Mouse (Mus musculus) embryonic facial prominence, embryonic 14.5 days (tissue): ENCODE measurements at regions not wholly inside any gene's neighbourhood (a gene's known extent, or its start where the extent isn't known, plus 50 kb on each side); places are given as distances from the start of the nearest gene placed in this dataset.
A peak's percentile ranks its signal among the peaks of the same experiment; 100 is the strongest.
"Not testable (repeated sequence)": the region's sequence is repeated elsewhere in the genome, so short reads cannot be mapped to it uniquely, and the experiment has no call there.

Experiments
- ATAC-seq: fragments of 200-750 bp; cut with Nextera tagmentation; 2 replicates; pipeline ENCODE4 v1.8.0; 2017; ENCODE audit warnings: low read depth, moderate number of reproducible peaks, moderate TSS enrichment
- DNase-seq: peaks from one replicate; pipeline ENCODE4 v3.0.0-alpha.2; 2015; ENCODE audit warnings: low spot score
- H3K27ac ChIP-seq: fragments of 300-500 bp; sonication (generic); replicated peaks from 2 replicates; pipeline ENCODE4 v1.5.1; 2014; ENCODE audit warnings: low read depth, mild to moderate bottlenecking, low read length, moderate library complexity
- H3K27me3 ChIP-seq: fragments of 300-500 bp; sonication (generic); replicated peaks from 2 replicates; pipeline ENCODE4 v1.6.1; 2014; ENCODE audit warnings: low read length; ENCODE audit not compliant: control insufficient read depth, insufficient read depth
- H3K36me3 ChIP-seq: fragments of 300-500 bp; sonication (generic); 2 replicates; pipeline ENCODE4 v1.6.1; 2014; ENCODE audit warnings: low read length, mixed read lengths; ENCODE audit not compliant: control insufficient read depth, insufficient read depth
- H3K4me1 ChIP-seq: fragments of 300-500 bp; sonication (generic); 2 replicates; pipeline ENCODE4 v1.6.1; 2014; ENCODE audit warnings: antibody characterized with exemption, low read length; ENCODE audit not compliant: control insufficient read depth, insufficient read depth
- H3K4me2 ChIP-seq: fragments of 300-500 bp; sonication (generic); 2 replicates; pipeline ENCODE4 v1.6.1; 2014; ENCODE audit warnings: low read depth, mild to moderate bottlenecking, low read length, moderate library complexity, mixed read lengths
- H3K4me3 ChIP-seq: fragments of 300-500 bp; sonication (generic); 2 replicates; pipeline ENCODE4 v1.5.1; 2014; ENCODE audit warnings: low read depth, mild to moderate bottlenecking, low read length
- H3K9ac ChIP-seq: fragments of 300-500 bp; sonication (generic); 2 replicates; pipeline ENCODE4 v1.6.1; 2014; ENCODE audit warnings: low read depth, mild to moderate bottlenecking, low read length, moderate library complexity, mixed read lengths
- H3K9me3 ChIP-seq: fragments of 300-500 bp; sonication (generic); 2 replicates; pipeline ENCODE4 v1.6.1; 2016; ENCODE audit warnings: low read length; ENCODE audit not compliant: control insufficient read depth
- WGBS: fragments of 180-500 bp; shearing (Covaris S2); extraction: QIAGEN DNeasy Blood & Tissue Kit; methylation state at CpG from one replicate; pipeline ENCODE4 v1.1.7; 2014; 5-methylcytosine and 5-hydroxymethylcytosine counted together

DNA sequence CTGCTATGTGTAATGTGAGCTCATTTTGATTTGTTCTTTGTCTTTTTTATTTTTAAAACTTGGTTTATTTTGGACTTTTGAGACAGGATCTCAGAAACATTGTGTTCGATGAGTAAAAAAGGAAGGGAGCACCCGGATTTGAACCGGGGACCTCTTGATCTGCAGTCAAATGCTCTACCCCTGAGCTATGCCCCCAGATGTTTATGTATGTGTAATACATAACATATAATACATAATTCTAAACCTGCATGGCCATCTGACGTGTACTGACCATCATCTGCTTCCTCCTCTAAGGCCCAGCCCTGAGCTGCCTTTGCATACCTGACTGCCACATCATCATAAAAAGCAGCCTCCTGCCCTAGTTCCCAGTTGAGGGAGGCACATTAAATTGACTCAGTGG is 137.8 kb upstream of the Zfp746 start:
- WGBS: 84% methylated on average over 4 of the region's 4 CpGs
- H3K4me1 ChIP-seq: no peaks in the 10 kb centered on the region
- no peak for ATAC-seq

DNA sequence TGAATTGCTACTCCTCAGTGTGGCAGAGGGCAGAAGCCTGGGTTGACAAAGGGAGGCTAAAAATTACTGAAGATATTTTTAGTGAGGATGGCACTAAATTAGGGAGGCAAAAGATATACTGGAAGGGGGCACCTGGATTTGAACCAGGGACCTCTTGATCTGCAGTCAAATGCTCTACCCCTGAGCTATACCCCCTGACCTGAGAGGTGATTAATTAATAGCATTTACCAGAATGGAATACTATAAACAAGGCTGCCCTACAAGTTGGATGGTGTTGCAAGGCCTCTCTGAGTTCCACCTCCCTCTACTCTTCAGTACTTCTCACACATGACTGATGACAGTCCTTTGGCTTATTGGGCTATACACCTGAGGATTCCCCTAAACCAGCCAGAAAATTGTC is 136.6 kb upstream of the Zfp746 start:
- ATAC-seq: no peak
- H3K9ac ChIP-seq: no peak overlapping the region
- no peak overlapping the region for H3K4me2 ChIP-seq
- H3K36me3 ChIP-seq: no peaks in the 10 kb centered on the region
- no peak for DNase-seq
- no peak overlapping the region for H3K4me3 ChIP-seq
- H3K9me3 ChIP-seq: no peaks in the 10 kb centered on the region
- no peaks in the 10 kb centered on the region for H3K4me1 ChIP-seq
- no peaks in the 10 kb centered on the region for H3K27me3 ChIP-seq
- H3K27ac ChIP-seq: no peak overlapping the region

More for the DNA sequence above, 137.8 kb upstream of the Zfp746 start:
- Histone ChIP-seq H3K9ac (no peak overlapping the region), H3K27ac (no peak overlapping the region), H3K9me3 (no peaks in the 10 kb centered on the region), H3K27me3 (no peaks in the 10 kb centered on the region), H3K4me2 (no peak overlapping the region), H3K4me3 (no peak overlapping the region), H3K36me3 (no peaks in the 10 kb centered on the region)
- DNase-seq: no peak

DNA sequence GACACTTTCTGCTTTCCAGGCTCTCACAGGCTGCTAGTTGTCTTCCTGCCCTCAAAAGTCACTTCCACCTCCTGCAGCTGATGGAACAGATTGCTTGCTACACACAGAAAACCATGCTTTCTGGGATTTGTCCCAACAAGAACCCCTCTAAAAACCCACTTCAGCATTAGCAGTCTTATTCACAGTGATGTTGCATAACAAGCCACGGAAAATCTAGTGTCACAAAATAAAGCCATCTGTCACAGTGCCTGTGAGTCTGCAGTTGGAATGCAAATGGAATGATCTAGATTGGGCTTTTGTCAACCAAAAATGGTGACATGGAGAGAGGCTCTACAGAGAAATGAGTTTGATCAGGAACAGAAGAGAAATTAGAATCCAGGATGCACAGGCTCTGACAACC is 135.4 kb upstream of the Zfp746 start:
- 46% methylated on average over 1 of the region's 1 CpGs for WGBS

DNA sequence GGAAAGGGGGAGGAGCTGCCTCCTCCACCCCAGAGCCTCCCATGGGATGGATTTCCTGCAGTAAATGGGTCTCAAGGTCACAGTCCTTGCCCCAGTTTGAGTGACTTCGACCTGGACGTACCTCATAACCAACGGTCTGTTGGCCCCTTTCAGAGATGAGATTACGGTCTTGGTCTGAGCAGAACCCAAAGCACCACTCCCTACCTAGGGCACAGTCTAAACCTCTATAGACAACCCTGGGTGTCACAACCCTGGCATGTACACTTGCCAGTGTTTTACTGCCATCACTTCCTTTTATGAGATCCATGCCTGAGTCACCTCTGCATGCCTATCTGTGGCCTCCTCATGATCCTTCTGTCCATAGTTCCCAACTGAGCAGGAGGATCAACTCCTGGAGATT is 128.8 kb upstream of the Zfp746 start:
- no peak overlapping the region for H3K27ac ChIP-seq

More for the DNA sequence above, 135.4 kb upstream of the Zfp746 start:
- H3K9ac ChIP-seq, H3K27me3 ChIP-seq, H3K4me2 ChIP-seq, H3K4me1 ChIP-seq, H3K4me3 ChIP-seq, H3K9me3 ChIP-seq, DNase-seq, H3K36me3 ChIP-seq, ATAC-seq, H3K27ac ChIP-seq: not testable (repeated sequence)

DNA sequence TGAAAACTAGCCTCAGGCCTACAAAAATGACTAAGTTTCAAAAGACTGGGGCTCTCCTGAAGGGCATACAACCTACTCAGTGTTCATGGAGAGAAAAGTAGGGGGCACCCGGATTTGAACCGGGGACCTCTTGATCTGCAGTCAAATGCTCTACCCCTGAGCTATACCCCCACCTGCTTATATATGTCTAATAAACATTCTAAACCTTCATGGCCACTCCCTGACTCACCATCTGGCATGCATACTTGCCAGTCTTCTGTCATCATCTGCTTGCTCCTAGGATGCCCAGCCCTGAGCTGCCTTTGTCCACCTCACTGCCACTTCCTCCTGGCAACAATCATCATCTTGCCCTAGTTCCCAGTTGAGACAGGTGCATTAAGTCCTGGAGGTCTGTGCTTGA is 123.3 kb upstream of the Zfp746 start:
- ATAC-seq: no peak
- H3K4me2 ChIP-seq: no peak overlapping the region
- no peaks in the 10 kb centered on the region for H3K27me3 ChIP-seq
- no peak overlapping the region for H3K4me3 ChIP-seq
- H3K27ac ChIP-seq: no peak overlapping the region
- H3K4me1 ChIP-seq: no peaks in the 10 kb centered on the region
- no peak overlapping the region for H3K9ac ChIP-seq
- no peaks in the 10 kb centered on the region for H3K9me3 ChIP-seq
- H3K36me3 ChIP-seq: no peaks in the 10 kb centered on the region
- WGBS: 87% methylated on average over 2 of the region's 2 CpGs
- DNase-seq: no peak

More for the DNA sequence above, 128.8 kb upstream of the Zfp746 start:
- no peaks in the 10 kb centered on the region for H3K4me1 ChIP-seq
- H3K27me3 ChIP-seq: no peaks in the 10 kb centered on the region
- no peak overlapping the region for H3K4me3 ChIP-seq
- no peaks in the 10 kb centered on the region for H3K36me3 ChIP-seq
- no peak for DNase-seq
- H3K9ac ChIP-seq: no peak overlapping the region
- no peak overlapping the region for H3K4me2 ChIP-seq
- WGBS: 86% methylated on average over 4 of the region's 4 CpGs
- no peaks in the 10 kb centered on the region for H3K9me3 ChIP-seq
- ATAC-seq: no peak

DNA sequence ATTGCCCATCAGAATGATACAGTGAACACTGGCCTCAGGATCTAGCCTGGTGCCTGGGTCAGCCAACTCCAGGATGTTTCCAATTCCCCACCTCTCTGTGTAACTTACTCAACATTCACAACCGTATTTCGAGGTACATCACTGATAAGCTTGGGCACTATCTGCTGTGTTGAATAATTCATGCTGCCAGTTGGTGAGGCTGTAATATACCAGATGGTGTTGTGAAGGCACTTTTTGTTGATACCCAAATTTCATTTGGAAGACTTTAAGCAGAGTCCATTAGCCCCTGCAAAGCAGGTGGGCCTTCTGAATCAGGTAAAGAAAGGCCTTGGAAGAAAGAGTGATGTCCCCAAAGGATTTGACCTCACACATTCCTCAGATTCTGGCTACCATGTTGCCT is 122.7 kb upstream of the Zfp746 start:
- Histone ChIP-seq H3K4me2 (no peak overlapping the region), H3K4me1 (no peaks in the 10 kb centered on the region), H3K27ac (no peak overlapping the region), H3K36me3 (no peaks in the 10 kb centered on the region), H3K9ac (no peak overlapping the region), H3K9me3 (no peaks in the 10 kb centered on the region), H3K27me3 (no peaks in the 10 kb centered on the region), H3K4me3 (no peak overlapping the region)
- 91% methylated on average over 2 of the region's 2 CpGs for WGBS
- DNase-seq (no peak), ATAC-seq (no peak)

DNA sequence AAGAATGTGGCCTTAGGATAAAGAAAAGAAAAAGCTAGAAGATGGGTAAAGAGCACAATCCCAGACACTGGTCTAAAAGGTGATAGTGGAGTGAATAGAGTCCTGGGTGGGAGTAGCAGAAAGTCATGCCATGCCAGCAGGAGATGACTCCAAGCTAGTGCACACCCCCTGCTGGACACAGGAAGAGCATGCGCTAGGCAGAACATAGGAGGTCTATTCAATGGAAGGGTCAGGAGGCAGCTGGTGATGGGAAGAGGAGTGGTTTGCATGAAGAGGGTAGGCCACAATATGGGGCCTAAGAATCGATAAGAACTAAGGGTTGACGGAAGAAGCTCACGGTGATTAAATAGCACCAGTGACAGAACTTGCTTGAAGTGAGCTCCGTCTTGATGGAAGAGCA is 119.3 kb upstream of the Zfp746 start:
- H3K27ac ChIP-seq: no peak overlapping the region
- no peak overlapping the region for H3K4me2 ChIP-seq
- H3K36me3 ChIP-seq: no peaks in the 10 kb centered on the region
- no peaks in the 10 kb centered on the region for H3K4me1 ChIP-seq
- ATAC-seq (no peak), DNase-seq (no peak)
- H3K9me3 ChIP-seq: no peaks in the 10 kb centered on the region
- H3K4me3 ChIP-seq: no peak overlapping the region
- no peaks in the 10 kb centered on the region for H3K27me3 ChIP-seq
- WGBS: 87% methylated on average over 5 of the region's 5 CpGs
- no peak overlapping the region for H3K9ac ChIP-seq

DNA sequence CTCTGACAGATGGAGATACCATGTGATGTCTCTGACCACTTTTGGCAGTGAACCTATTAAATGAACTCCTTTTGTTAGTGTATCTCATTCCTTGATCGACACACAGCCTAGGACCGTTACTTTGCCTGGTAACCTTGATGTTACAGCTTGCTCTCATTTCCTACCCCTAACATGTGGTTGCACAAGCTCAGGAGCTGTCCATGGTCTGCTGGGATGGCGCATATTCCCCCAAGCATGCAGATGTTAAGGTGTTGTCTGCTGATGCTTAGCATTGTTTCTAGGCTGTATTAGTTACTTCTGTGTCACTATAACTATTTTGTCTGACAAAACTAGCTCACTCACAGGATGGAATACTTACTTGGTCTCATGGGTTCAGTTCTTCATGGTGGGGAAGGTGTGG is 113.6 kb upstream of the Zfp746 start:
- Histone ChIP-seq H3K4me2 (no peak overlapping the region), H3K9me3 (no peaks in the 10 kb centered on the region), H3K27ac (no peak overlapping the region), H3K36me3 (no peaks in the 10 kb centered on the region), H3K4me1 (no peaks in the 10 kb centered on the region), H3K27me3 (no peaks in the 10 kb centered on the region), H3K4me3 (no peak overlapping the region), H3K9ac (no peak overlapping the region)
- DNase-seq (peak; percentile 44), ATAC-seq (no peak)
- WGBS: 38% methylated on average over 3 of the region's 3 CpGs

DNA sequence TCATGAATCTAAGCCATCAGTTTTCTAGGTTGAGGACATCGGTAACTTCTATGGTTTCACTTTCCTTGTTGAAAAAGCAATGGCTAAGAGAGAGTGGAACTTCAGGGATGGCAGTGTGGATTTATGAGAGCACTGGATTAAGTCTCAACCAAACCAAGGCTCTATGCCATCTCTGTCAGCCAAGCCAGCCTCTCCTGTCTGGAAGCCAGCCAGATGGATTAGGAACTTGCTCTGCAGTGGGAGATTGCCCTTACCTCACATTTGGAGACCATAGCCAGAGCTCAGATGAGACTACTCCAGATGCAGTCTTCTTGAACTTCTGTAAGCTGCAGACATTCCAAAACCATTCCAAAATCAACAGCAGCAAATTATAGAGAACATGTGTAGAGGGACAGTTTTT is 112.4 kb upstream of the Zfp746 start:
- 95% methylated on average over 1 of the region's 1 CpGs for WGBS
- Histone ChIP-seq H3K4me1 (no peaks in the 10 kb centered on the region), H3K9me3 (no peaks in the 10 kb centered on the region), H3K36me3 (no peaks in the 10 kb centered on the region), H3K4me2 (no peak overlapping the region), H3K27ac (no peak overlapping the region), H3K9ac (no peak overlapping the region), H3K27me3 (no peaks in the 10 kb centered on the region), H3K4me3 (no peak overlapping the region)
- DNase-seq: no peak
- no peak for ATAC-seq
